Mouse (Mus musculus) heart, postnatal 14 days (tissue): Measurements from ENCODE around the gene Zfp867. TPM values are rescaled to one million over a fixed set of nuclear protein-coding genes. Genes with fewer than 3 reads are reported as not detected.
A peak's percentile ranks its signal among the peaks of the same experiment; 100 is the strongest.

Experiments
- DNase-seq, 2 experiments: peaks; one replicate each; pipeline ENCODE4 v3.0.0; 2021 to 2022
- intact Hi-C: fragments of 180-260 bp; cut with DNase I; formaldehyde crosslinking; loops from one replicate; pipeline ENCODE4 v1.15.1; 2025
- total RNA-seq, 2 experiments: library from RNA; stranded (reverse); gene quantifications; 2 replicates each; pipeline ENCODE4 v1.2.3; 2021

Zfp867 gene
- total RNA-seq, 2 experiments from 2014 or later, result 4.2 to 4.6 TPM

DNA sequence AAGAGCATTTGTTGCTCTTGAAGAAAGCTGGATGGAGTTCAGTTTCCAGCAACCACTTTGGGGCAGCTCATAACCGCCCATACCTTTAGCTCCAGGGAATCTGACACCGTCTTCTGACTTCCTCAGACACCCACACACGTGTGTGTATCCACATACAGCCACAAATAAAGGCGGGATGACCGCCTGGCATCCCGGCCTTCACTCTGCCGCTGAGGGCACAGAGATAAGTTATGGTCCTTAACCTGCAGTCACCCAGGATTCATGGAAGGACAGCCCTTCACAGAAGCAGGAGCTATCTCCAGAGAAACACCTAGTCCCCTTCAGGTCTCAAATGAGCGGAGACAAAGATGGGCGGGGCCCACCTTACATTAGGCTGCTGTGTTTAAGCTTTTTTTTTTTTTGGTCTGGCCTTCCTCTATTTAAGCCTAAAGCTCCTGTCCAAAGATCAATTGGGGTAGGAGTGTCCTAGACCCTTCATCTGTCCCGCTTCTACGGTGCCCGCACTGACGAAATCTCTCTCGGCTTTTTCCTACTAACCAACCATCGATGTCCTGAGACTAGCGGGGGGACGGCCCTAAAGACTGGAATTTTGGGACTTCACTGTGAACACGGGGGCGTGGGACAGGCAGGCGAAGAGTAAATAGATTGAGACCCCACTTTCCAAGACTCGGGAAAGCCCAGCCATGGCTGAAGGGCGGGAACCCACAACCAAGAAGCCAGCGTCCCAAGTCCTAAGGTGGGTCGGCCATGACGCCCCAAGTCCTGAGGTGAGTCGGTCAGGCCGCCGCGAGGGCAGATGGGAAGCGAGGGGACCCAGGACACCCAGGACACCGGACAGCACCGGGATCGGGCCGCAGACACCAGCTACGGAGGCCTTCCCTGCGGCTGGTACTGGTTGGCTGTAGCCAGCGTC, 605 bp downstream of the Zfp867 start:
- DNase-seq, result peak in 1 of 2 experiments; percentile 40
- intact Hi-C loops, result loop anchor here (5.0 kb wide), 1 partner anchor 49 kb away; no protein-coding TSS in a partner anchor

DNA sequence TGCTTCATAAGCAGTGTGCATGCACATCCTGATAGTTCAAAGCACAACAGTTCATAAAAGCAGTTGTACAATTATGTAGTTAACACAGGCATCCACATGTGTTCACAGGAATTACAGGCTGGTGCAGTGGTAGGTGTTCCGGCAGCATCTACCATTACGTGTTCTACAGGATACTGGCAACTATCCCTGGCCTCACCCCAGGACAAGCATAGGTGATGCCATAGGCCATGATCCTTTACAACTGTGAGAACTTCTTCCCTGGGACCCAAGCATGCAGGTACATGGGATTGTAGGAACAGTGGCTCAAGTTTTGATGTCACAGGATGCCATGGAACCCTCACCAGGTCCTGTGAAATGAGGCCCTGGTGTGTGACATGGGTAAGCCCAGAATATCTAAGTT, 11.8 kb downstream of the Zfp867 start:
- DNase-seq, result no peak
- intact Hi-C loops, result no loop called here

DNA sequence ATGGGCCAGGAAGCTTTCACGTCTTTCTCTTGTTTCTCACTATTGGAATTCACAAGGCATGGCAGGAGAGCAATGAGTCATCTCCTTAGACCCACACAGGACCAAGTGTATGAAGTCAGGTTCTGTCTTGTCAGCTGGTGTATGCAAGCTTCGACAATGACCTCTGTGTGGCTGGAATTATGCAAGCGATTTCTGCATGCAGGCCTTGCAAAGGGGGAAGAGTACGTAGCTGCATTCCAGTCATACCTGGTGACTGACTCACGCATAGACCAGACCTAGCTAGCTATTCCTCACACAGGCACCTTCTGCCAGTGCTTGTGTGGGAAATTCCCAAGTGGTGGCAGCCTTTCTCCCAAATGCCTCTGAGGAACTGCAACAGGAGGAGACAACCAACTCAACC, 13.3 kb downstream of the Zfp867 start:
- intact Hi-C loops, result no loop called here

DNA sequence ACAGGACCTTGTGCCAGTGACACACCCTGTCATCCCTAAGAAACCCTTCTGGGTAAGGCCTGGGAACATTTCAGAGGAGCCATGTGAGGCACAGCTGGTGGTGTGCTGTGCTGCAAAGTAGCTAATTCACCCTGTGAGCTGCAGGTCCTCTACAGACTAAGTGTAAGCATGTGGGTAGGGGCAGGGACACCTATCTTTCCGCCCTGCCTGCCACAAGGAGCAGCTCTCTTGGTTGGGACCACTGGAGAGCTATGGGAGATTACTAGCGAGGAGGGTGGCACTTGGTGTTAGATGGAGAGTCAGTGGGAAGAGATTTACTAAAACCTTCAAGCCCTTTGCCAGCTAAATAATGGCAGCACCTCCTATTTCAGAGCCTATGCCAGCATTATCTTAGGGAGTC, 15.4 kb downstream of the Zfp867 start:
- no peak for DNase-seq
- intact Hi-C loops, result no loop called here

More for the DNA sequence above, 13.3 kb downstream of the Zfp867 start:
- peak; percentile 30 to 57 for DNase-seq

DNA sequence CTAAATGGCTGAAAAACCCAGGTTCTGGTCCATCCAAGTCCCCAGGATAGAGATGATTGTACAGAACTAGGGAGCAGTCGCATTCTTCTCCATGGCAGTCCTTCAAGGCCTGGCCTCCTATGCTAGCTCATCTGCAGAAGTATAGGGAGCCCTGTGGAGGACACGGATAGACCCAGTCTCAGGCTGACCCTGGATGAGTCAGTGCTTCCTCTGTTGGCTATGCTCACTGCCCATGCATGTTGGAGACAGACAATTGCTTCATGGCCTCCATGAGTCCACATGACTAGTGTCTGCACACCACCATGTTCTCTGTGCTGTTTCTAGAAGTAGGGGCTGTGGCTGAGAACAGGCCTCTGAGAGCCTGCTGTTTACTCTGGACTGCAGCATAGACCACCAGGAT, 15.9 kb downstream of the Zfp867 start:
- DNase-seq, result no peak
- intact Hi-C loops, result no loop called here

DNA sequence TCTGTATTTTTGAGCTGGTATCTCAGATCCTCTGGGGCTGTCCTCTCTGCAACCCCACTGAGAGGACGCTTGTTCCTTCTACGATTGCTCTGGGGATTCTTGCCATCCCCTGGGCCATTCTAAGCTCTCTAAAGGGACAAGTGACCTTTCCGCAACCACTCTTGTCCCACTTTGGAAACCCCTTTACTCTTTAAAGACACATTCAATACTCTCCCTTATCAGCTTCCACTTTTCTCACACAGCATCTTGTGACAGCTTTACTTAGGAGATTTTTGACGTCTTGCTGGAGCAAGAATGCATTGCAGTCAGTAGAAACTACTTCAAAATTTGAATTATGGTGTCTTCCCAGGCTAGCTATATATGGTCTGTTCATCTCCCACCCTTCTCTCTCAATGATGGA, 21.2 kb downstream of the Zfp867 start, which contains the start of gene Snap47:
Gene Snap47, minus strand, starts transcription at position 101 of the 400 bp plus-strand sequence.
- DNase-seq, result no peak
- intact Hi-C loops, result no loop called here

DNA sequence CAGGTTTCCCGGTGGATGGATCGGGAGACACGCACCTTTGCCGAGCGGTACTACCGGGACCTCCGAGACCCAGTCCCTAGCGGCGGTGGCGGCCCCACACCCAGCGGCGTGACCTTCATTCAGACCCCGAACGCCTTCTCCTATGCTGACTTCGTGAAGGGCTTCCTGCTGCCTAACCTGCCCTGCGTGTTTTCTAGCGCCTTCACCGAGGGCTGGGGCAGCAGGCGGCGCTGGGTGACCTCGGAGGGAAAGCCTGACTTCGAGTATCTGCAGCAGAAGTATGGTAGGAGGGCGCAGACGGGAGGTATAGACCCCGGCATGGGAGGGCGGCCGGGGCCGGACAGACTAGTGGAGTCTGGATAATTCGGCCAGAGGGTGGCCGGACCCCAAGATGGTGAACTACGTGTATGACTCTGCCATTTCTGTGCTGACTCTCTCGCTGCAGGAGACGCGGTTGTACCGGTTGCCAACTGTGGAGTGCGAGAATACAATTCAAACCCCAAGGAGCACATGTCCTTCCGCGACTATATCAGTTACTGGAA, 22.0 kb downstream of the Zfp867 start:
- no peak for DNase-seq
- intact Hi-C loops, result no loop called here

DNA sequence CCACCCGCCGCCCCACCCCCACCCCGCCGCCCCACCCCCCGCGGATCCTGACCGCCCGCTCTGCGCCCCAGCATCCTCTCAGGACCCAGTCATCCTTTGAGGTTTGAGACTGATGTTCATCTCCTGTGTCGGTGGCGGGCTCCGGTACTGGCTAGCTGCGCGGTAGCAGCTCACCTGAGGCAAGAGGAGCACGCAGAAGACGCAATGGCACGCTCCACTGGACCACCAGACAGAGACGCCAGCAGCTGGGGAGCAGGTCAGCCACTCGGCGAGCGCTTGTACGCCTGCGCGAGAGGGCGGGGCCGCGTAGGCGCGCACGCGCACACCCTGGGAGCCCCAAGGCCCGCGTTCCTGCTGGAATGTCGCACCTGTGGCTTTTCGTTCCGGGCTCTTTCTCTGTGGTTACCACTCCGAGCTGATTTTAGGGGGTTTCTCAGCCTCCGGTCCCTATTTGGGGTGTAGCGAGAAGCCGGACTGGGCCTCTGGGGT, 22.5 kb downstream of the Zfp867 start, which contains the start of gene Jmjd4:
Gene Jmjd4, plus strand, starts transcription at position 305 of the 489 bp plus-strand sequence.
- peak; percentile 94 to 95 for DNase-seq
- intact Hi-C loops, result loop anchor here (5.0 kb wide), 1 partner anchor 33 kb away; no protein-coding TSS in a partner anchor

DNA sequence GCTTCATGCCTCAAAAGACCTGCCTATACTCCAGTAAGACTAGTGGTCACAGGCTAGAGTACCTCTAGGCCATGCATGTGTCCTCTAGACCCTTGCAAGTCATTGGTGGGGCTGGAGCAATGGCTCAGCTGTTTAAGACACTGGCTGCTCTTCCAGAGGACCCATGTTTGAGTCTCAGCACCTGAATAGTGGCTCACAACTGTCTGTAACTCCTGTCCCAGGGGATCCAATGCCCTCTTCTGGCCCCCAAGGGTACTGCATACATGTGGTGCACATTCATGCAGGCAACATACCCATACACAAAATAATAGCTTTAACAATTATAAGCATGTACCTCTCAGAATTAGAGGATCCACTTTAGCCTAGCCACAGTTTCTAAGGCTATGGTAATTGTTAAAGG, 29.2 kb downstream of the Zfp867 start:
- intact Hi-C loops, result no loop called here
- DNase-seq, result no peak

DNA sequence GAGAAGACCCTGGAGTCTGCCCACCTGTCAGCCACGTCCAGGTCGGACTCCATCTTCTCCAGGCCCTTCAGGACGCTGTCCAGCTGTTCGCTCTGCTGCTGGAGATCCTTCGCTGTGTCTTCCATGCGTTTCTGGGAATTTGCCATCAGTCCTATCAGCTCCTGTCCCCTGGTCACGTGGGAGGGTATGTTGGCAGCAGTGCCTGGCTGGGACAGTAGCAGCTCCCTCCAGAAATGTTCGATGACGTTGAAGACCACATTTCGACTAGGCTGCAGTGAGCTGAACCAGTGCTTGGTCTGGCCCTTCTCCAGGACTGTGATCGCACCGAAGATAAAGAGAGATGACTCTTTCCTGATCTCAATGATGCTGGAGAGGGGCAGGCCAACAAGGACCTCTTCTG, 34.3 kb downstream of the Zfp867 start:
- no peak for DNase-seq
- intact Hi-C loops, result no loop called here

DNA sequence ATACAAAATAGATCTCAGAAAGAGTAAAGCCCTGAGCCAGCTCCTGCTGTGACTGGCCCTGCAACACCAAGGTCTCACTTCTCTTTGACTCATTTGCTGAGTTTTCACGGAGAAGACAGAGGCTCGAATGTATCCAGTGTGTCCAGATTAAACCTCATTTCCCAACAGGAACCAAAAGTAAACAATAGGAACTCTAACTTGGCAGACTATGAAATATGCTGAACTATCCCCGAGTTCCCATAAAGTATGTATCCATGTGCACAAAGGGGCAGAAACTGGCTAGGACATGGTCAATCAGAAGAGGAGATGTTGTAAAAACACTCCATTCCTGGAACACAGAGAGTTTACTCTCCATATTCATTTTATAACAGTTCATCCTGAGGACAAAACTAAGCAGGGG, 40.0 kb downstream of the Zfp867 start:
- intact Hi-C loops, result no loop called here
- no peak for DNase-seq

DNA sequence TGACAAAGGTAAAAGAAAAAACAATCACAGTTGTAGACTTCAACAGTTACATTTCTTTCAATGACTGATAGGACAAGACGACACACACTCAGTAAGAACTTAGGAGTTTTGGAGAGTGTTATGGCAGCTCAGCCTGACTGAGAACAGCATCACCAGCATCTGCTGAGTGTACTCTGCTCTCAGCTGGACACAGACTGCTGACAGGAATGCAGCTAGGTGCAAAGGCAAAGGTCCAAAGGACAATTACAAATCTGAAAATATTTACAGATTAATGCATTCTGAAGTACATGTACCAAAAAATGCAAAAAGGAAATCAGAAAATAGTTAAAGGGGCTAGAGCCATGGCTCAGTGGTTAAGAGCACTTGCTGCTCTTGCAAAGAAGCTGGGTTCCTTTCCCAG, 42.3 kb downstream of the Zfp867 start:
- DNase-seq, result no peak
- intact Hi-C loops, result no loop called here

DNA sequence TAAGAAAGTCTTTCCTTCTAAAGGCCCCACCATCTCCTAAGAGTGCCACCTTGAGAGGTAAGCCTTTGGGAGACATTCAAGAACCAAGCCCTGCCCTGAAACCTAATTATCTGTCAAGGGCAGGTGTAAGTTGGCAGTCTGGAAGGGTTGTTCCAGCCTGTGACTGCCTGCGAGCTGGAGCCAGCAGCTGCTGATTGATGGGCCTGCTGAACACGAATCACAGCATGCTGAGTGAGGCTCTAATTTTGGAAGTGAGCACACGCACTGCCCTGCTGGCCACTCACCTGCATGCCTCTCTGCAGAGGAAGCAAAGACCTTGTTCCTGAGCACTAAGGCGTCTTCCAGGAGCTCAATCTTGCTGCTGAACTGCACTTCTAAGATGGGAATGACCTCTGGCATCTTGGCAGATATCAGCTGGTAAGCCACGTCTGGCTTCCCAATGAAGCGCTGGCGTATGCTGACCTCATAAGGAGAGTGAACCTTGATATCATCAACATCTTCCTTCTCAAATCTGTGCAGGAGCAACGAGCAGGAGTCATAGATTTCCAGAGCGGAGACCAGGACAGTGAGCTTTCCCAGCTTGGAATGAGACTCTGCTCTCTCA, 44.1 kb downstream of the Zfp867 start:
- intact Hi-C loops, result no loop called here
- no peak for DNase-seq

DNA sequence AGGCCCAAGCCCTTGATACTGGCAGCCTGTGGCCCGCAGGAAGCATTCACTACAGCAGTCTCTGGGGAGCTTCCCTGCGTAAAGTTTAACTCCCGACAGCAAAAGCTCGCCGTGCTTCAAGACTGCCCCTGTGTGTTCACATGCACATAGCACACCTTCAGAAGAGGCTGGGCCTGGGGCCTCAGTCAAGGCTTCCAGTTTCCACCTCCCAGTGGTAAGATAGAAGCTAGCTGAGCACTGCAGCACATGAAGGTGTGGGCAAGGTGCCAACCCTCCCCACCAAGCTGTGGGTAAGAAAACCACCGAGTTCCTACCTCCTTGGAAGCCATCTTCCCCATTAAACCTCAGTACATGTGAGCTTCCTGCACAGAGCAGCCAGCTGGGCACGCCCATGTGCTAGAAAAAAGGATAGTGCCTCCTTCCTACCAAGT, 46.6 kb downstream of the Zfp867 start:
- peak; percentile 27 to 50 for DNase-seq

DNA sequence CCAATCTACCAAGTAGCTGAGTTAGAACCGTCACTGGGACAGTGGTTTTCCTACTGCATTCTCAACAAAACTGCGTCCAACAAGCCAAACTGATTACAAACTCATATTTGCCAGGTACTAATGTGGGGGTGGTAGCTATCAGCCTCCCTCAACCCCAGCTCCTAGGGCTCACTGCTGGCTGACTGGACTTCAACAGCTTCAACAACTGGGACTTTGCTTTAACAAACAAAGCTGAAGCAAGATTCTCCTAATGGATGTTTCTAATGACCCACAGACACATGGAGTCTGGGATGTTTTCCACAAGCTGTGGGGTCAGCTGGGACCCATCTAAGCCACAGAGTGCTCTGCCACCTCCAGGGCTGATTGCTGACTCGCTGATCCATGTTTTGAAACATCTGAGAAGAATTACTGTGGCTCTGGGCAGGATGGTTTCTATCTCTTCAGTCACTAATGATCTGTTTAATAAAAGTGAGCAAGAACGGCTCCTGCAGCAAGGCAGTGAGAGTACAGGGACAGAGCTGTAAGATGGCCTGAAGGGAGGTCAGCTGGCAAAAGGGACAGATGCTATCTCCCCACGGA, 49.2 kb downstream of the Zfp867 start:
- intact Hi-C loops, result loop anchor here (5.0 kb wide), 1 partner anchor 49 kb away; the partner anchor contains the start of gene Zfp867

More for the DNA sequence above, 46.6 kb downstream of the Zfp867 start:
- intact Hi-C loops, result loop anchor here (2.0 kb wide), 1 partner anchor 119 kb away; the partner anchor contains the start of gene Wnt9a

DNA sequence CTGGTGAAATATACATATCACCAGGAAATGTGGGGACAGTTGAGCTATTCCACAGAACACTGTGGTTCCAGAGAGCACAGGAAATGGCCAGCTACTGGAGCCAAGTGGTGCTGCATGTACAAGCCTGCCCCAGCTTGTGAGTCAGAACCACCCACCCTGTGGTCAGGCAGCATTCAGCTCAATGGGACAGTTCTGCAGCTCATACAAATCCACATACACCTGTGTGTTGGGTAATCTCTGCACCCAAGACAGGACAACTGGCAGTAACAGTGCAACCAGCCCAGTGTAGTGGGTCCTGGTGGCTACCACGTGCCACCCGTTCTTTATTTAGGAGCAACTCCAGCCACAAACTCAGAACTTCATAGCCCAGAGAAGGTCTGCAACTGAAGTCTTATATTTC, 50.3 kb downstream of the Zfp867 start:
- intact Hi-C loops, result loop anchor here (5.0 kb wide), 1 partner anchor 50 kb away; the partner anchor contains the start of gene Zfp867
- peak in 1 of 2 experiments; percentile 9 for DNase-seq

More for the DNA sequence above, 49.2 kb downstream of the Zfp867 start:
- DNase-seq, result no peak

DNA sequence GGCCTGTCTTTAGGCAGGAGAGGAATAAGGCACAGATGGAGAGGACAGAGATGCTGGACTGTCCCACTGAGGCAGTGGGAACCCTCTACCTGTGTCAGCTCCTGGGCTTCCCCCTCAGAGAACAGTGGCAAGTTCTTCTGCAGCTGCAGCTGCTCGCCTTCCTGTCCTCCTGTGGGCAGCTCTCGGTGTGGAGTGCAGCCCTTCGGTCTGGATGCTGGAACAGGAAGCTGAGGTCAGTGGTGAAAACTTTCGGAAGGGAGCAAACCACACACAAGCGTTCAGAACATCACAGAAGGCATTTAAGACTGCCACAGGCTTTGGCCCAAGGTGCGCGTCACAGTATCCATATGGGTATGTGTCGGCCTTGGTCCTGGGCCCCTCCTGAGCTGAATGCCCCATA, 50.8 kb downstream of the Zfp867 start:
- peak in 1 of 2 experiments; percentile 14 for DNase-seq
- intact Hi-C loops, result loop anchor here (5.0 kb wide), 1 partner anchor 51 kb away; the partner anchor contains the start of gene Zfp867

DNA sequence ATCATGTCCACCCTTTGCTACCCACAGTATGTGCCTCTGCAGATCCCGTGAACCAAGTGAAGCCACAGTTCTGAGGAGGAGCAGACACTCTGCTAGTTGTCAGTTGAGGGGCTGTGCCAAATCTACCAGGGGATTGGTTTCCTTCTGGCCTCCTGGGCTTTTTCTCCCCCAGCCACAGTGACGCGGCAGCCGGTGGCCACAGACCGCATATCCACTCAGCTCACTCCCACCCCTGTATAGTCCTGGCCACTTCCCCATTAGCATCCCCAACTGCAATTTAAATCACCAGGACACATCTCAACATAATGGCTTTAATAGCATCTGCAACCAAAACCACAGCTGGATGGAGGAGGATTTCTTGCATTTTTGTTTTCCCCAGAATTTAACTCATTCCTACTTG, 53.6 kb downstream of the Zfp867 start:
- intact Hi-C loops, result no loop called here

DNA sequence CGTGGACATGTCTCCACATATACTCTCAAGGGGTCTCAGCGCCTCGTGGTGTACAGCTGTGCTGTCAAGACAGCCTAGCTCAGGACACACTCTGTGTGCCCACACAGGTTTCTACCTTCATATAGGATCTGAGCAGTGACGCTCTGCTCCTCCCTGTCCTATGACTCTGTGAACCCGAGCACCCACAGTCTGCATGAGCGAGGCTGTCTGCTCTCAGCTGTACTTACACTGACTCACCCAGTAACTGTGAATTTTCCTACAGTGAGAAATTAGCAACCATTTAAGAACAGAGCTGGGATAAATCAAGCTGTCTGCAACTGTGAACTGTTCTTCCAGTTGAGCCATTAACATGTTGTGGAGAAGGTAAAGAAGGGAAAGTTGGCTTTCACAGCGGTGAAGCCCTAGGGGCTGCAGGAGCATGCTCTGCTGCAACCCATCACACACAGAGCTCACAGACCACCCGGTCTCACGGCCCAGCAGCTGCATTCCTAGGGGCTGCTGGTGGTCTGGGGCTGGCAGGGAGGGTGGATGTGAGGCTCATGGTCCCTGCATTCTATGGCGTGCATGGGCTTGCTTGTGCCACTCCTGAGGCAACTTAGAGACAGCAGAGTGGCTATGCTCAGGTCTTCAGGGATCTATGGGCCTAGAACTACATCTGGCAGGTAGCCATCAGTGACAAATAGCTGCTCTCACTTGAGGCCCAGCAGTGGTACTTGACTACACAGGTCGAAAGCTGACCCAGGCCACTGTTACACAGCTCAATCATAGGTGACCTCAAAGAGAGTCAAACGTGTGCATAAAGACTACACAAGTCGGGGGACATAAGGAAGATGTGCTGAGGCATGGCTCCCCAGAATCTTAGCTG, 59.0 kb downstream of the Zfp867 start:
- no peak for DNase-seq
- intact Hi-C loops, result loop anchor here (5.0 kb wide), 1 partner anchor 61 kb away; no protein-coding TSS in a partner anchor

More for the DNA sequence above, 53.6 kb downstream of the Zfp867 start:
- DNase-seq, result no peak
